In genomic region chr11:87577601-87578248, GRCm38 (mm10) we compare ENCODE assay signal across 9 mouse cellular contexts. TPM values are rescaled to one million over a fixed set of nuclear protein-coding genes. Genes with fewer than 3 reads are reported as not detected.
DNase-seq lines count a peak whose midpoint lies in the region; ATAC-seq lines count a peak whose summit lies in the region.
"Had no signal": no experiment of that assay in that cellular context is flagged by ENCODE, and none has a peak within 500 bp of the region (broad histone marks: within the 10 kb centered on the region; RNA-seq: fewer than 3 reads in every experiment).

No protein-coding gene starts in this region.

- peak overlapping the region; percentile 93 for H3K4me2 ChIP-seq in heart, embryonic 13.5 days
- peak overlapping the region; percentile 98 for H3K4me2 ChIP-seq in embryonic facial prominence, embryonic 11.5 days (ENCODE audit: low read depth, low read length)
- H3K4me2 ChIP-seq in intestine, embryonic 15.5 days (replicated peaks), result peak overlapping the region; percentile 84

- no peaks in the 10 kb centered on the region for H3K9me3 ChIP-seq in heart, embryonic 13.5 days
- no peaks in the 10 kb centered on the region for H3K9me3 ChIP-seq in embryonic facial prominence, embryonic 11.5 days (replicated peaks; ENCODE audit: control insufficient read depth, low read length)
- H3K9me3 ChIP-seq in intestine, embryonic 15.5 days, result no peaks in the 10 kb centered on the region
- H3K9me3 ChIP-seq in midbrain, embryonic 10.5 days (replicated peaks), result no peaks in the 10 kb centered on the region

- H3K36me3 ChIP-seq in heart, embryonic 13.5 days, result no peaks in the 10 kb centered on the region
- no peaks in the 10 kb centered on the region for H3K36me3 ChIP-seq in embryonic facial prominence, embryonic 11.5 days (replicated peaks; ENCODE audit: control insufficient read depth, insufficient read depth, low read depth, low read length)
- H3K36me3 ChIP-seq in intestine, embryonic 15.5 days, result no peaks in the 10 kb centered on the region
- H3K36me3 ChIP-seq in midbrain, embryonic 10.5 days, result no peaks in the 10 kb centered on the region

- intact Hi-C loops in heart, postnatal 10 days (cut with DNase I), result no loop called here

- peaks cover 55% of the 10 kb centered on the region for H3K4me1 ChIP-seq in heart, embryonic 13.5 days
- H3K4me1 ChIP-seq in embryonic facial prominence, embryonic 11.5 days (ENCODE audit: control insufficient read depth, insufficient read depth, low read length), result no peaks in the 10 kb centered on the region
- peaks cover 23% of the 10 kb centered on the region for H3K4me1 ChIP-seq in intestine, embryonic 15.5 days (replicated peaks)
- H3K4me1 ChIP-seq in midbrain, embryonic 10.5 days, result peaks cover 63% of the 10 kb centered on the region

- no peak for ATAC-seq in heart, embryonic 13.5 days (ENCODE audit: extremely low read depth, insufficient number of reproducible peaks, low FRiP score, low TSS enrichment)
- no peak for ATAC-seq in embryonic facial prominence, embryonic 11.5 days (replicated peaks; ENCODE audit: insufficient number of reproducible peaks, low FRiP score, low TSS enrichment, low read depth)
- ATAC-seq in intestine, embryonic 15.5 days, result no peak

- no peak overlapping the region for H3K27ac ChIP-seq in heart, embryonic 13.5 days (replicated peaks)
- no peak overlapping the region for H3K27ac ChIP-seq in embryonic facial prominence, embryonic 11.5 days (replicated peaks; ENCODE audit: low read depth, low read length)
- no peak overlapping the region for H3K27ac ChIP-seq in intestine, embryonic 15.5 days
- H3K27ac ChIP-seq in midbrain, embryonic 10.5 days (replicated peaks), result peak overlapping the region; percentile 84

- peak overlapping the region; percentile 81 for H3K9ac ChIP-seq in heart, embryonic 13.5 days
- no peak overlapping the region; the same call in 1 of the 2 replicates for H3K9ac ChIP-seq in embryonic facial prominence, embryonic 11.5 days (replicated peaks; ENCODE audit: low read length)
- peak overlapping the region; percentile 44 for H3K9ac ChIP-seq in intestine, embryonic 15.5 days

- DNase-seq in heart, postnatal 10 days, result no peak
- no peak for DNase-seq in embryonic facial prominence, embryonic 11.5 days (ENCODE audit: low spot score)
- DNase-seq in midbrain, embryonic 10.5 days (ENCODE audit: low spot score), result peak; percentile 30
- DNase-seq in adipocyte (ENCODE audit: low spot score), result no peak
- no peak for DNase-seq in layer of hippocampus, adult 18-20 months (ENCODE audit: low spot score in 2 of 2)
- DNase-seq in adrenal gland, adult 18-20 months (ENCODE audit: low spot score in 2 of 2), result no peak

- H3K4me3 ChIP-seq in heart, embryonic 13.5 days, result peak overlapping the region; percentile 58
- peak overlapping the region; percentile 55; the same call in 1 of the 2 replicates for H3K4me3 ChIP-seq in embryonic facial prominence, embryonic 11.5 days (ENCODE audit: low read depth, low read length)
- H3K4me3 ChIP-seq in intestine, embryonic 15.5 days (replicated peaks), result peak overlapping the region; percentile 49
- peak overlapping the region; percentile 77 for H3K4me3 ChIP-seq in midbrain, embryonic 10.5 days

- H3K27me3 ChIP-seq in heart, embryonic 13.5 days (replicated peaks), result no peaks in the 10 kb centered on the region
- no peaks in the 10 kb centered on the region for H3K27me3 ChIP-seq in embryonic facial prominence, embryonic 11.5 days (ENCODE audit: control insufficient read depth, insufficient read depth, low read length)
- no peaks in the 10 kb centered on the region for H3K27me3 ChIP-seq in intestine, embryonic 15.5 days (replicated peaks)
- peaks cover 25% of the 10 kb centered on the region for H3K27me3 ChIP-seq in midbrain, embryonic 10.5 days (ENCODE audit: low read depth, poor library complexity, severe bottlenecking)

- 29% methylated on average over 6 of the region's 6 CpGs for WGBS in heart, embryonic 13.5 days
- 11% methylated on average over 6 of the region's 6 CpGs for WGBS in embryonic facial prominence, embryonic 11.5 days
- 29% methylated on average over 6 of the region's 6 CpGs for WGBS in intestine, embryonic 15.5 days
- WGBS in midbrain, embryonic 10.5 days, result 6% methylated on average over 6 of the region's 6 CpGs

RNA-seq across cellular contexts. Expression of gene Sept4, which starts 9.0 kb away (rescaled TPM):
- 15.3 and 18.5 TPM in 2 replicates for polyA plus RNA-seq in heart, embryonic 13.5 days (2015; fragmentation: Nextera tagmentation; extraction: Ambion mirVana)
- total RNA-seq in heart, postnatal 10 days (2021), result 10 to 100 TPM; 89.3 to 99.0 TPM
- 6.6 and 8.3 TPM in 2 replicates for polyA plus RNA-seq in embryonic facial prominence, embryonic 11.5 days (2014; fragmentation: Nextera tagmentation; extraction: Ambion mirVana)
- 24.9 and 25.0 TPM in 2 replicates for polyA plus RNA-seq in intestine, embryonic 15.5 days (2015; fragmentation: Nextera tagmentation; extraction: Ambion mirVana)
- polyA plus RNA-seq in midbrain, embryonic 10.5 days (2016; fragmentation: Nextera tagmentation; extraction: Ambion mirVana), result 10.7 and 11.3 TPM in 2 replicates
- total RNA-seq in layer of hippocampus, adult 18-20 months (2021), result 100 to 1,000 TPM; 172 to 222 TPM
- total RNA-seq in adrenal gland, adult 18-20 months (2021), result 10 to 100 TPM; 39.9 to 63.2 TPM

RNA-seq across cellular contexts. Expression of gene Gm11492, which starts 11.3 kb away (rescaled TPM):
- not detected in 2 replicates for polyA plus RNA-seq in heart, embryonic 13.5 days (2015; fragmentation: Nextera tagmentation; extraction: Ambion mirVana)
- not detected for total RNA-seq in heart, postnatal 10 days (2021)
- not detected in 2 replicates for polyA plus RNA-seq in embryonic facial prominence, embryonic 11.5 days (2014; fragmentation: Nextera tagmentation; extraction: Ambion mirVana)
- not detected in 2 replicates for polyA plus RNA-seq in intestine, embryonic 15.5 days (2015; fragmentation: Nextera tagmentation; extraction: Ambion mirVana)
- not detected in 2 replicates for polyA plus RNA-seq in midbrain, embryonic 10.5 days (2016; fragmentation: Nextera tagmentation; extraction: Ambion mirVana)
- total RNA-seq in layer of hippocampus, adult 18-20 months (2021), result not detected
- total RNA-seq in adrenal gland, adult 18-20 months (2021), result not detected
- total RNA-seq: layer of hippocampus, adult 8-10 months had no signal

RNA-seq across cellular contexts. Expression of gene Mtmr4, which starts 14.2 kb away (rescaled TPM):
- polyA plus RNA-seq in heart, embryonic 13.5 days (2015; fragmentation: Nextera tagmentation; extraction: Ambion mirVana), result 14.1 and 14.7 TPM in 2 replicates
- 10 to 100 TPM; 14.5 to 15.1 TPM for total RNA-seq in heart, postnatal 10 days (2021)
- 61.1 and 61.9 TPM in 2 replicates for polyA plus RNA-seq in embryonic facial prominence, embryonic 11.5 days (2014; fragmentation: Nextera tagmentation; extraction: Ambion mirVana)
- 26.9 and 27.6 TPM in 2 replicates for polyA plus RNA-seq in intestine, embryonic 15.5 days (2015; fragmentation: Nextera tagmentation; extraction: Ambion mirVana)
- polyA plus RNA-seq in midbrain, embryonic 10.5 days (2016; fragmentation: Nextera tagmentation; extraction: Ambion mirVana), result 63.5 and 69.8 TPM in 2 replicates
- 10 to 100 TPM; 91.7 to 96.4 TPM for total RNA-seq in layer of hippocampus, adult 18-20 months (2021)
- total RNA-seq in adrenal gland, adult 18-20 months (2021), result 10 to 100 TPM; 25.6 to 29.7 TPM

RNA-seq across cellular contexts. Expression of gene Hsf5, which starts 39.2 kb away (rescaled TPM):
- 0.05 and 0.13 TPM in 2 replicates for polyA plus RNA-seq in heart, embryonic 13.5 days (2015; fragmentation: Nextera tagmentation; extraction: Ambion mirVana)
- total RNA-seq in heart, postnatal 10 days (2021), result under 1 TPM; 0.05 to 0.14 TPM
- polyA plus RNA-seq in embryonic facial prominence, embryonic 11.5 days (2014; fragmentation: Nextera tagmentation; extraction: Ambion mirVana), result 0.20 and 0.32 TPM in 2 replicates
- 0.15 and 0.29 TPM in 2 replicates for polyA plus RNA-seq in intestine, embryonic 15.5 days (2015; fragmentation: Nextera tagmentation; extraction: Ambion mirVana)
- polyA plus RNA-seq in midbrain, embryonic 10.5 days (2016; fragmentation: Nextera tagmentation; extraction: Ambion mirVana), result 0.40 and 0.42 TPM in 2 replicates
- under 1 TPM; 0.47 to 0.66 TPM for total RNA-seq in layer of hippocampus, adult 18-20 months (2021)
- total RNA-seq in adrenal gland, adult 18-20 months (2021), result under 1 TPM; 0.06 to 0.07 TPM
